Mouse (Mus musculus): ENCODE data around the gene Plekha5.

GRCm38 (mm10) chr6:140611282-140611681, 187.4 kb downstream of the Plekha5 start:
- no peak for TF ChIP-seq POLR2A (IDR thresholded peaks at IDR 0.05; ENCODE audit: insufficient read depth, low read depth, low read length)
- TF ChIP-seq CTCF (IDR thresholded peaks at IDR 0.05; ENCODE audit: insufficient read depth, low read depth, low read length) = no peak

All from olfactory bulb, adult 2 months (tissue).